Mouse (Mus musculus): ENCODE data around the gene Btbd11.

DNA sequence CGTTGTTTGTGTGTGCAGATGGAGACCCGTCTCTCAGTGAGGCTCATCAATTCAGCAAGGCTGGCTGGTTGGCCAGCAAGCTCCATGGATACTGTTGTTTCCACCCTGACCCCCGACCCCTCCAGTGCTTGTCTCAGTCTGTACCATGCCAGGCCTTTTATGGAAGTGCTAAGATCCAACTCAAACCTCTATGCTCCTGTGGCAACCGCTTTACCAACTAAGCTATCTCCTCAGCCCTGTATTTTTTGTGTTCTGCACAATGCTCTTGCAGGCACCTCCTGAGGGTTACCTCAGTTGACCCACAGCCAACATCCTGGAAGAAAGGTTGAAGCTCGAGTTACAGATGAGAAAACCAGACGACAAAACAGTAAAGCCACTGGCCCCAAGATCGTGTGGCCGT, 230.5 kb downstream of the Btbd11 start:
- TF ChIP-seq CTCF (IDR thresholded peaks at IDR 0.05; ENCODE audit: extremely low read depth, insufficient read length, insufficient replicate concordance, low read depth, low read length) (no peak), POLR2A (IDR thresholded peaks at IDR 0.05; ENCODE audit: low read depth, low read length) (no peak)

Data from small intestine, adult 2 months (tissue).